Mouse (Mus musculus) ES-Bruce4 (cell line): ENCODE results near the gene Cdk17. TPM values are rescaled to one million over a fixed set of nuclear protein-coding genes. Genes with fewer than 3 reads are reported as not detected.

Experiments
- H3K27ac ChIP-seq: 2 replicates; pipeline ENCODE4 v1.5.1; 2012; ENCODE audit warnings: low read length, inconsistent platforms; ENCODE audit not compliant: insufficient read depth
- H3K27me3 ChIP-seq: 2 replicates; pipeline ENCODE4 v1.6.1; 2012; ENCODE audit warnings: mild to moderate bottlenecking, low read length, inconsistent platforms; ENCODE audit not compliant: control insufficient read depth, poor library complexity, insufficient read depth, severe bottlenecking
- H3K36me3 ChIP-seq: 2 replicates; pipeline ENCODE4 v1.6.1; 2012; ENCODE audit warnings: inconsistent platforms, mild to moderate bottlenecking, low read length, moderate library complexity; ENCODE audit not compliant: control insufficient read depth, poor library complexity, insufficient read depth, severe bottlenecking
- H3K4me1 ChIP-seq: one replicate; pipeline ENCODE4 v1.8.1; 2011; ENCODE audit warnings: low read length; ENCODE audit not compliant: control insufficient read depth, insufficient read depth
- H3K4me3 ChIP-seq: 2 replicates; pipeline ENCODE4 v1.5.1; 2011; ENCODE audit warnings: low read depth, mild to moderate bottlenecking, low read length
- H3K9ac ChIP-seq: 2 replicates; pipeline ENCODE4 v1.6.1; 2012; ENCODE audit warnings: low read depth, mild to moderate bottlenecking, inconsistent platforms; ENCODE audit not compliant: poor library complexity, severe bottlenecking
- H3K9me3 ChIP-seq: replicated peaks from 2 replicates; pipeline ENCODE4 v1.6.1; 2012; ENCODE audit warnings: mild to moderate bottlenecking, low read length, inconsistent platforms; ENCODE audit not compliant: control insufficient read depth, poor library complexity, insufficient read depth, severe bottlenecking
- CTCF ChIP-seq: IDR thresholded peaks from one replicate; pipeline ENCODE4 v1.8.1; 2011; ENCODE audit warnings: low read depth, low read length
- EP300 ChIP-seq: IDR thresholded peaks from 2 replicates; pipeline ENCODE4 v1.6.1; 2011; ENCODE audit warnings: low read depth, low read length; ENCODE audit not compliant: insufficient read depth
- POLR2A ChIP-seq: IDR thresholded peaks from one replicate; pipeline ENCODE4 v1.8.1; 2011; ENCODE audit warnings: low read length; ENCODE audit not compliant: insufficient read depth
- polyA plus RNA-seq: library from polyadenylated mRNA; stranded (reverse); fragments of >200 nt; gene quantifications from 2 replicates; pipeline ENCODE4 v1.2.4, GENCODE M21; 2011; ENCODE audit warnings: low read depth; ENCODE audit not compliant: missing spikeins, insufficient read depth, insufficient read length

Cdk17 gene
- polyA plus RNA-seq, 1 experiment = 44.2 TPM

GRCm38 (mm10) chr10:93159651-93160496, 801 bp upstream of the Cdk17 start:
- H3K9me3 ChIP-seq = no peaks in the 10 kb centered on the region
- peak overlapping the region; percentile 99 for H3K9ac ChIP-seq
- no peak overlapping the region for H3K27ac ChIP-seq
- no peaks in the 10 kb centered on the region for H3K36me3 ChIP-seq
- peak; percentile 59 for TF ChIP-seq POLR2A
- no peak for TF ChIP-seq EP300
- TF ChIP-seq CTCF = no peak
- no peaks in the 10 kb centered on the region for H3K27me3 ChIP-seq
- H3K4me1 ChIP-seq = no peaks in the 10 kb centered on the region
- peak overlapping the region; percentile 87 for H3K4me3 ChIP-seq

GRCm38 (mm10) chr10:93160497-93160806, 223 bp upstream of the Cdk17 start:
- H3K27me3 ChIP-seq = no peaks in the 10 kb centered on the region
- TF ChIP-seq POLR2A = no peak
- peak; percentile 58 for TF ChIP-seq CTCF
- H3K27ac ChIP-seq = no peak overlapping the region
- no peaks in the 10 kb centered on the region for H3K36me3 ChIP-seq
- no peaks in the 10 kb centered on the region for H3K4me1 ChIP-seq
- peak overlapping the region; percentile 99 for H3K9ac ChIP-seq
- no peaks in the 10 kb centered on the region for H3K9me3 ChIP-seq
- peak overlapping the region; percentile 96 for H3K4me3 ChIP-seq

GRCm38 (mm10) chr10:93161511-93162275, 1.0 kb downstream of the Cdk17 start:
- TF ChIP-seq EP300 (no peak), POLR2A (no peak), CTCF (no peak)
- H3K9me3 ChIP-seq = no peaks in the 10 kb centered on the region
- H3K4me3 ChIP-seq = peak overlapping the region; percentile 96
- H3K27me3 ChIP-seq = no peaks in the 10 kb centered on the region
- H3K9ac ChIP-seq = peak overlapping the region; percentile 99
- no peaks in the 10 kb centered on the region for H3K4me1 ChIP-seq
- no peaks in the 10 kb centered on the region for H3K36me3 ChIP-seq
- H3K27ac ChIP-seq = peak overlapping the region; percentile 84

GRCm38 (mm10) chr10:93162276-93162971, 1.7 kb downstream of the Cdk17 start:
- Histone ChIP-seq H3K27me3 (no peaks in the 10 kb centered on the region), H3K4me3 (peak overlapping the region; percentile 96), H3K9me3 (no peaks in the 10 kb centered on the region), H3K36me3 (no peaks in the 10 kb centered on the region), H3K4me1 (no peaks in the 10 kb centered on the region), H3K27ac (peak overlapping the region; percentile 84), H3K9ac (peak overlapping the region; percentile 99)
- TF ChIP-seq EP300 (no peak), POLR2A (no peak), CTCF (no peak)

GRCm38 (mm10) chr10:93162972-93163660, 2.4 kb downstream of the Cdk17 start:
- Histone ChIP-seq H3K9ac (no peak overlapping the region), H3K4me1 (no peaks in the 10 kb centered on the region), H3K27ac (no peak overlapping the region), H3K4me3 (no peak overlapping the region), H3K9me3 (no peaks in the 10 kb centered on the region), H3K36me3 (no peaks in the 10 kb centered on the region), H3K27me3 (no peaks in the 10 kb centered on the region)
- no peak for TF ChIP-seq EP300
- no peak for TF ChIP-seq CTCF
- TF ChIP-seq POLR2A = no peak
